Mouse (Mus musculus) limb, embryonic 11.5 days (tissue): ENCODE results near the gene Itgax. TPM values are rescaled to one million over a fixed set of nuclear protein-coding genes. Genes with fewer than 3 reads are reported as not detected.

Experiments used
- ATAC-seq: fragments of 200-750 bp; cut with Nextera tagmentation; 2 replicates; pipeline ENCODE4 v1.8.0; 2017; ENCODE audit warnings: low read depth; ENCODE audit not compliant: insufficient number of reproducible peaks, low FRiP score, low TSS enrichment
- DNase-seq: peaks from one replicate; pipeline ENCODE4 v3.0.0-alpha.2; 2015; ENCODE audit warnings: low spot score
- H3K27ac ChIP-seq: fragments of 300-500 bp; sonication (generic); replicated peaks from 2 replicates; pipeline ENCODE4 v1.5.1; 2014; ENCODE audit warnings: low read depth, mild to moderate bottlenecking, low read length
- H3K27me3 ChIP-seq: fragments of 300-500 bp; sonication (generic); 2 replicates; pipeline ENCODE4 v1.6.1; 2014; ENCODE audit warnings: mild to moderate bottlenecking, low read length, mixed read lengths; ENCODE audit not compliant: control insufficient read depth, insufficient read depth
- H3K36me3 ChIP-seq: fragments of 300-500 bp; sonication (generic); 2 replicates; pipeline ENCODE4 v1.6.1; 2014; ENCODE audit warnings: mild to moderate bottlenecking, low read length, moderate library complexity, mixed read lengths; ENCODE audit not compliant: control insufficient read depth, insufficient read depth
- H3K4me1 ChIP-seq: fragments of 300-500 bp; sonication (generic); 2 replicates; pipeline ENCODE4 v1.6.1; 2014; ENCODE audit warnings: low read length, mixed read lengths; ENCODE audit not compliant: control insufficient read depth, insufficient read depth
- H3K4me2 ChIP-seq: fragments of 300-500 bp; sonication (generic); 2 replicates; pipeline ENCODE4 v1.6.1; 2014; ENCODE audit warnings: low read depth, mild to moderate bottlenecking, moderate library complexity; ENCODE audit not compliant: severe bottlenecking
- H3K4me3 ChIP-seq: fragments of 300-500 bp; sonication (generic); 2 replicates; pipeline ENCODE4 v1.5.1; 2014; ENCODE audit warnings: low read depth, low read length
- H3K9ac ChIP-seq: fragments of 300-500 bp; sonication (generic); 2 replicates; pipeline ENCODE4 v1.6.1; 2014; ENCODE audit warnings: mild to moderate bottlenecking, low read length
- H3K9me3 ChIP-seq: fragments of 300-500 bp; sonication (generic); 2 replicates; pipeline ENCODE4 v1.6.1; 2016; ENCODE audit warnings: low read length; ENCODE audit not compliant: control insufficient read depth
- WGBS: fragments of 180-500 bp; shearing (Covaris S2); extraction: QIAGEN DNeasy Blood & Tissue Kit; methylation state at CpG from one replicate; pipeline ENCODE4 v1.1.7; 2014; 5-methylcytosine and 5-hydroxymethylcytosine counted together
- polyA plus RNA-seq: library from polyadenylated mRNA; unstranded; fragments of >200 nt; fragmentation: Nextera tagmentation; extraction: Ambion mirVana; gene quantifications from 2 replicates; pipeline ENCODE4 v1.2.1, GENCODE M21; 2014

Itgax gene
- polyA plus RNA-seq, 1 experiment from 2014 or later = not detected

- no peaks in the 10 kb centered on the region for H3K36me3 ChIP-seq
- no peak overlapping the region for H3K4me2 ChIP-seq
- H3K4me1 ChIP-seq = no peaks in the 10 kb centered on the region
- ATAC-seq (no peak), DNase-seq (no peak)
- H3K9ac ChIP-seq = no peak overlapping the region
- H3K9me3 ChIP-seq = no peaks in the 10 kb centered on the region
- WGBS = 88% methylated on average over 11 of the region's 11 CpGs
- no peaks in the 10 kb centered on the region for H3K27me3 ChIP-seq
- H3K4me3 ChIP-seq = no peak overlapping the region
- no peak overlapping the region for H3K27ac ChIP-seq
Observed at GRCm38 (mm10) chr7:128112131-128112530, 17.2 kb upstream of the Itgax start.

- Histone ChIP-seq H3K9ac (no peak overlapping the region), H3K4me3 (no peak overlapping the region), H3K27me3 (no peaks in the 10 kb centered on the region), H3K9me3 (no peaks in the 10 kb centered on the region), H3K36me3 (no peaks in the 10 kb centered on the region), H3K4me2 (no peak overlapping the region), H3K27ac (no peak overlapping the region), H3K4me1 (no peaks in the 10 kb centered on the region)
- no peak for ATAC-seq
- 93% methylated on average over 11 of the region's 11 CpGs for WGBS
- DNase-seq = no peak
Observed at GRCm38 (mm10) chr7:128114371-128115105, 14.8 kb upstream of the Itgax start.

GRCm38 (mm10) chr7:128115211-128115958 lies 14.0 kb upstream of the Itgax start:
- Histone ChIP-seq H3K9ac (no peak overlapping the region), H3K9me3 (no peaks in the 10 kb centered on the region), H3K4me3 (no peak overlapping the region), H3K36me3 (no peaks in the 10 kb centered on the region), H3K27me3 (no peaks in the 10 kb centered on the region), H3K4me2 (no peak overlapping the region), H3K27ac (no peak overlapping the region), H3K4me1 (no peaks in the 10 kb centered on the region)
- DNase-seq (no peak), ATAC-seq (no peak)
- 76% methylated on average over 5 of the region's 5 CpGs for WGBS

- DNase-seq (no peak), ATAC-seq (no peak)
- Histone ChIP-seq H3K27ac (no peak overlapping the region), H3K4me1 (no peaks in the 10 kb centered on the region), H3K4me3 (no peak overlapping the region), H3K9ac (no peak overlapping the region), H3K36me3 (no peaks in the 10 kb centered on the region), H3K4me2 (no peak overlapping the region), H3K27me3 (no peaks in the 10 kb centered on the region), H3K9me3 (no peaks in the 10 kb centered on the region)
- WGBS = 88% methylated on average over 5 of the region's 5 CpGs
Observed at GRCm38 (mm10) chr7:128116396-128116795, 13.0 kb upstream of the Itgax start.

- WGBS = 86% methylated on average over 6 of the region's 6 CpGs
- ATAC-seq = no peak
Observed at GRCm38 (mm10) chr7:128119726-128120490, 9.4 kb upstream of the Itgax start.

GRCm38 (mm10) chr7:128132148-128132547 lies 2.8 kb downstream of the Itgax start:
- WGBS = 86% methylated on average over 5 of the region's 5 CpGs
- no peak overlapping the region for H3K9ac ChIP-seq
- no peaks in the 10 kb centered on the region for H3K36me3 ChIP-seq
- H3K27me3 ChIP-seq = no peaks in the 10 kb centered on the region
- H3K9me3 ChIP-seq = no peaks in the 10 kb centered on the region
- no peak for ATAC-seq
- no peaks in the 10 kb centered on the region for H3K4me1 ChIP-seq
- no peak overlapping the region for H3K27ac ChIP-seq
- no peak overlapping the region for H3K4me2 ChIP-seq
- no peak overlapping the region for H3K4me3 ChIP-seq
- no peak for DNase-seq

More at GRCm38 (mm10) chr7:128119726-128120490, 9.4 kb upstream of the Itgax start:
- H3K4me1 ChIP-seq = no peaks in the 10 kb centered on the region
- H3K4me3 ChIP-seq = no peak overlapping the region
- no peaks in the 10 kb centered on the region for H3K9me3 ChIP-seq
- H3K27ac ChIP-seq = no peak overlapping the region
- H3K27me3 ChIP-seq = no peaks in the 10 kb centered on the region
- no peak overlapping the region for H3K4me2 ChIP-seq
- H3K36me3 ChIP-seq = no peaks in the 10 kb centered on the region
- no peak for DNase-seq
- no peak overlapping the region for H3K9ac ChIP-seq

GRCm38 (mm10) chr7:128133596-128133995 lies 4.2 kb downstream of the Itgax start:
- 90% methylated on average over 2 of the region's 2 CpGs for WGBS

GRCm38 (mm10) chr7:128136927-128137326 lies 7.6 kb downstream of the Itgax start:
- DNase-seq (no peak), ATAC-seq (no peak)
- Histone ChIP-seq H3K9me3 (no peaks in the 10 kb centered on the region), H3K4me1 (no peaks in the 10 kb centered on the region), H3K27me3 (no peaks in the 10 kb centered on the region), H3K9ac (no peak overlapping the region), H3K4me2 (no peak overlapping the region), H3K36me3 (no peaks in the 10 kb centered on the region), H3K4me3 (no peak overlapping the region), H3K27ac (no peak overlapping the region)
- WGBS = 30% methylated on average over 4 of the region's 4 CpGs

More at GRCm38 (mm10) chr7:128133596-128133995, 4.2 kb downstream of the Itgax start:
- Histone ChIP-seq H3K36me3 (no peaks in the 10 kb centered on the region), H3K27me3 (no peaks in the 10 kb centered on the region), H3K4me2 (no peak overlapping the region), H3K9ac (no peak overlapping the region), H3K4me1 (no peaks in the 10 kb centered on the region), H3K4me3 (no peak overlapping the region), H3K27ac (no peak overlapping the region), H3K9me3 (no peaks in the 10 kb centered on the region)
- ATAC-seq (no peak), DNase-seq (no peak)
